Mouse (Mus musculus) 416B (cell line): ENCODE results near the gene Lmcd1.

Experiments
- DNase-seq: peaks from one replicate; pipeline ENCODE4 v3.0.0; 2011; ENCODE audit warnings: low read depth

Lmcd1 gene

GRCm38 (mm10) chr6:112287671-112288070 is 14.1 kb downstream of the Lmcd1 start:
- DNase-seq: no peak

DNA sequence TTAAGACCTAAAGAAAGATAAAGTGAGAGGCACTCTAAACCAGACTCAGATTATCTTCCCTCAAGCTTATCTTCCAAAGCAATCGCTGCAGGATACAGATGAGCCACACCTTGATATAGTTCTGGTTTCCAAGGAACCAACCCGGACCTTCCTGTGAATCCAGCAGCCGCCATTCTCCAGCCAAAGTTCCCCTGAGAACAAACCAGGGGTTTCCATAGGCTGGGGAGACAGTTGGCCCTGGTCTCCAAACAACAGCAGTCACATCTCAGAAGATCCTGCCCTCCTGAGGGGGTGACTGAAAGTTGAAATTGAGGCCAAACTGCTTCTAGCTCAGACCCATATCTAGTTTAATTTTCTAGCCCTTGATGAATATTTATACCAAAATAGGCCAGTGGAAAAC is 14.7 kb downstream of the Lmcd1 start:
- DNase-seq: no peak

- DNase-seq: no peak
Observed at GRCm38 (mm10) chr6:112291146-112291545, 17.6 kb downstream of the Lmcd1 start.

DNA sequence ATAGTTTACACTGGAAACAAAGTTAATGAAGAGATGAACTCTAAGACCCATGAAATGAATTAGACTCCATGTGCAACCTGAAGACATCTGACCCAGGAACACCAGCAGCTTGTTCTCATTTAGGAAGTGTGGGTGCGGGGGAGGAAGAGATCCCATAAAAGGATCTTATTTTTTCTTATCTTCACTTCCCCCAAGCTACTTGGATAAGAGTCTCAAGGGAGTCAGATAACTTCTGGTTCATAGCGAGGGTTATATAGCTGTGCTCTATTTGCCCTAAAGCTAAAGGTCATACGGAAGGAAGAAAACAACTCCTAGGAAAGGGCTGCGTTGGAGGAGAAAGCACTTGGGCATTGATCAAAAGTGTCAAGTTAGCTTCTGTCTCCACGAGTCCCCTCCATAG is 19.8 kb downstream of the Lmcd1 start:
- no peak for DNase-seq

DNA sequence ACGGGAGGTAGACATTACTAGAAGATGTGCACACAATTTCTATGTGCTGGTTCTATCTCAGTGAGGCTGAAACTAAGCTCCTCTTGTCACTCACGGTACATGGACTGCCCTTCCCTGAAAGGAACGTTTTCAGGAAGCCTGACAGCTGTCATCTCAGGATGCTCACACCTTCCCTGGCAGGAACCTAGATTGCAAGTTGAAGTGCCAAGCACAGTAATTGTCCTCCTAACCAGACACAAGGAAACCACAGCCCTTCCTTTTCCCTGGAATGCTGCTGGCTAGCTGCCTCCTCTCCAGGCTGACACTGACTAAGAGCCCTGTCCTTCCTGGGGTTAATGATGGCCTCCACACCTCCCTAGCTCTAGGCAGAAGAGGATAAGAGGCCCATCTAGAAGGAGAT is 21.7 kb downstream of the Lmcd1 start:
- no peak for DNase-seq

DNA sequence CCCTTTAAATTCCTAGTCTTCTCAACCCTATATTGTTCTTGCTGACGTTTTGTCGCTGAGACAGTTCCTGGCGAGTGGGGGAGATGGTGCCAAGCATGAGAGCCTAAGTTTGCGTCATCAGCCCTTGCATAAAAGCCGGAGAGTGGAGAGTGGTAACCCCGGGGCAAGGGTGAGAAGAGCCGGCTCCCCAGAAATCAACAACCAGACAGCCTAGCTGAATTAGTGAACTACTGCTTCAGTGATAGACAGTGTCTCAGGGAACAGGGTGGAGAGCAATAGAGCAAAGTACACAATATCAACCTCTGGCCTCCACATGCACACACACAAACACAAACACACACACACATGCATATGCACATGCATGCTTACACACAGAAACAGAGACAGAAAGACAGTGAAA is 26.6 kb downstream of the Lmcd1 start:
- DNase-seq: no peak

DNA sequence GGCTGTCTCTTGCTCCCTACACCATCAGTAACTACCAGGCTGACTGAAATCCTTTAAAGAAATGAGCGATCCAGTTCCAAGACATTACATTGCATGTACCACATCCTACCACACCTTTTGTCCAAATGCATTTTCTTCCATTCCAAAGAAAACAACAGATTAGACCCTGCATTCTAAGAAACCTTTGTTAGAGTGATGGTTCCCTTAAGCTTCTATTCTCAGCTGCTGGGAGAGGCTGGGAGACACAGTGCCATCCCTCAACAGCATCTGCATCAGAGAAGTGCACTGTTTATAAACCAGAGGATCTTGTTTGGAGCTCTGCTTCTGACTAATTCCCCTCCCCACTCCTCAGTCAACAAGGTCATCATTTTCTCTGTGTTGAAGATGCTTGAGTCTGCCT is 27.1 kb downstream of the Lmcd1 start:
- no peak for DNase-seq

- no peak for DNase-seq
Observed at GRCm38 (mm10) chr6:112302248-112302647, 28.7 kb downstream of the Lmcd1 start.

DNA sequence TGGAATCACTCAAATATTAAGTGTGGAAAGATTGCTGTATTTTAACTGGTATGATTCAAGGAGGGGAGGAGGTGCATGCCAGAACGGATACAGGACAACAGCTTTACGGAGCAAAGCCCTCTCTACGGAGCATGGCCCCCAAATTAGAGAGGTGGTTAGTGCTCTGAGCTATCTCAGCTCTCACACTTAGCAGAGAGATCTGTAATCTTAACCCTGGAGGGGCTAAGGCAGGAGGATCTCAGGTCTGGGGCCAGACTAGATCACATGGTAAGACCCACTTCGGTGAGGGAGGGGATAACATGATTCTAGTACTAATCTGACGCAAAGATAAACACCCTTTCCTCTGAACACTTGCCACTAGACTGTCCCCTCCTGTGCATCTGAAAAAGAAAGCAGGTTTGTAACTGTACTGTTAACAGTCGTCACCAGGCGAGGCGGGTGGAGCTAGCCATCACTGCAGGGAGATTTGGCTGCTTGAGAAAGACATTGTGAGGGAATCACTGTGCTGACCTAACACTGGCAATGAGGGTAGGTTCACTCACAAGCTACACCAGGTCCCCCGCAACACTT is 29.3 kb downstream of the Lmcd1 start:
- no peak for DNase-seq

DNA sequence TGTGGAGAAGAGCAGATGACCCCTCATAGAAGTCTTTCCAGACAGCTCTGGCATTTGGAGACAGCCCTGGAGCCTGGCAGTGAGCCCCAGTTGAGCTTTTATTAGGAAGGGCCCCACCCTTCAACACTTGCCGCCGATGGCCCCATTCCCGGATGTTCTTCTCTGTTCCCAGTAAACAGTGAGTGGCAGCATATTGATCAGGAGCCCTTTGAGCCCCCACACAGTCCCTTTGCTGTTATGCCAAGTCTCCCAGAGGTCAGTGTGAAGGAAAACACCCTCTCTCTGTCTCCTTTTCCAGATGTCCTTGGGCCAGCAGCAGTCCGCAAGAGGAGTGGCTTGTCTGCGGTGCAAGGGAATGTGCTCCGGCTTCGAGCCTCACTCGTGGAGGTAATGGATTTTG is 31.2 kb downstream of the Lmcd1 start:
- no peak for DNase-seq

GRCm38 (mm10) chr6:112309330-112309938 is 35.9 kb downstream of the Lmcd1 start:
- DNase-seq: no peak

DNA sequence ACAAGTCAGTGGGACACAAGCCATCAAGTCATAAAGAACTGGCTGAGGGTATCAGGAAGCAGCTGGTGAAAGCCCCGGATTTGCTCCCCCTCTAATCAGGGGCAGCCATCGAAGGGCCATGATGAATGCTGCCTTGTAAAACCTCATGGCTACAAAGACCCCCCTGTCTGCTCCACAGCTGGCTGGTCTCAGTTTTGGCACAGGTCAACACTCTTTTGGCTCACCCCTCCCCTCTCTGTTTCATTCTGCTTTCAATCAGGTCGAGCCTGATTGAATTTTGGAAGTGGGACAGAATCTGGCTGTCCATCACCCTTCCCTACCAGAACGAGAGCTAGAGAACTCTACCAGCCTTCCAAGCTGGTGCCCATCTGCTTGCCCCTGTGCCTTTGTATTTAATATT is 37.8 kb downstream of the Lmcd1 start:
- no peak for DNase-seq

DNA sequence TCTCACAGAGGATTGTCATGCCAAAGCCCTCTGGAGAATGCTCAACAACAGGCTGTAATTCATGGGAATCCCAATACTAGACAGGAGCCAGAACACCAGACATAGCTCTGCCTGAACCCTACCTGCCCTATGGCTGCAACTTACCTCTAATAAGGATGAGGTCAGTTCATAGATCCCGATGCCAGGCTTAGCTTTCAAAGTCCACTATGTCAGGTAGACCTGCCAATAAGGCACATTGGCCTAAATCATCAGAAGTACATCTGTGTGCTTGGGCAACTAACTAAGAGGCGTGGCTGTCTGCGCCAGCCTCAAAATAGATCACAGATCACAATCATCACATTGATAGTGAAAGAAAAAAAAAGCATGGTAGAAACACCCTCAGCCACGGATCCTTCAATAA is 45.9 kb downstream of the Lmcd1 start:
- no peak for DNase-seq

GRCm38 (mm10) chr6:112320679-112321078 is 47.1 kb downstream of the Lmcd1 start:
- DNase-seq: no peak

DNA sequence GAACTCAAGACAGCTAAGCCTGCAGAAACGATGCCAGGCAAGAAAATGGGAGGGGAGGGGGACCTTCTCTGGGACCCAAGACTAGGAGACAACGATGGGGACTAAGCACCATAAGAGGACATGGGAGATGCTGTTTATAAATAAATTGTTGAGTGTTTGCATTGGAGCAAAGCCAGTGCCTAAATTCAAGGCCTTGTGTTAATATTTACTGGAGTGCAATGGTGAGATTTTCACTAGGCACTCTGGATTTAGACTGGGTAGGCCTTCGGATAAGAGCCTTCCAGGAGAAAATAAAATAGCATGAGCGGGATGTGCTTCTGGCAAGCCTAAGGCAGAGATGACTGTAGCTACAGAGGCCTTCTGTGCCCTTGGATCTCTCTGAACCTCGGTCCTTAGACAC is 49.4 kb downstream of the Lmcd1 start:
- no peak for DNase-seq

DNA sequence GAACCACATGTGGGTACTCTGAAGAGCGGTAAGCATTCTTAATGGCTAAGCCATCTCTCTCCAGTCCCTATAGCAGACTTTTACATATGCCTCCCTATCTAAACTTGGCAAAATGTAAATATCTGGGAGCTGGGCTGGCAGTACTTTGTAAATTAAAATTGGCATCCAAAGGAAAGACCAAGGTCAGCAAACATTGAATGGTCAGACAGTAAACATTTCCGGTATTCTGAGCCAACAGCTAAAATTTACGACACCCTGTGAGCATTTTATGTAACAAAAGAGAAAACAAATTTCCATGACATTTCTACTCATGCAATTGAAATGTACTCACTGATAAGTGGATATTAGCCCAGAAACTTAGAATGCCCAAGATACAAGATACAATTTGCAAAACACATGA is 51.7 kb downstream of the Lmcd1 start:
- no peak for DNase-seq

GRCm38 (mm10) chr6:112327793-112328192 is 54.2 kb downstream of the Lmcd1 start:
- DNase-seq: no peak

- DNase-seq: no peak
Observed at GRCm38 (mm10) chr6:112330520-112331222, 57.1 kb downstream of the Lmcd1 start.

GRCm38 (mm10) chr6:112331223-112331598 is 57.7 kb downstream of the Lmcd1 start:
- DNase-seq: no peak

DNA sequence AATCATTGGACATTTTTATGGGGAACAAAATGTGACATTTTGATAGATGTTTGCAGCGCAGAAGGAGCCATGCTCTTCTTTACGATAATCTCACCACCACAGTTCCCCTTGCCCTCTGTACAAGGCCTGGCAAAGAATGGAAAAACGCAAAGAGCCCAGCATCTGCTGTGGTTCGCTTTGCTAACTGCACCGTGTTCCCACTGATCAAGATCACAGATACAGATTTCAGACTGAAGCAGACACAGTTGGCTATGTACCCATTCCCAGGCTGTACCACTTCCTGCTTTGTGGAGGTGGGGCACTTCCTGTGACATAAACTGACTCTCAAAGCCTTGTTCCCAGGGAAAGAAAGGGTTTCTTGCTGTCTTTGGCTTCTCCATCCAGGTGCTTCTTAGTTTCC is 60.4 kb downstream of the Lmcd1 start:
- DNase-seq: peak; percentile 11

DNA sequence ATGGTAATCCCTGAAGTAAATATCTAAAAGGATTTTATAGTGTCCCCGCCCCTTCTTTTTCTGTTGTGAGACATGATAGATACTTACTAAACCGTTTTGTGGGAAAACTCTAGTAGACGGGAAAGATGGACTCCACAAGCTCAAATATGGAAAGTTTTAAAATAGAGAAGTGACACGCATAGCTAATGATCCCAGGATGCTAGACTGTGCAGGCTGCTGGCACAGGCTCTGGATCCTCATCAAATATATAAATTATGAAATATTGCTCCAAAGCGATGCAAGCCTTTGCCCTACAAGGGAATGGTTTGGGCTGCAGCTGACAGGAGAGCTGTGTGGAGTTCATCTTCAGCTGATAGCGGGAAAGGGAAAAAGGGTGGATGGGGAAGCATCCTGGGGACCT is 64.1 kb downstream of the Lmcd1 start:
- DNase-seq: no peak

GRCm38 (mm10) chr6:112339016-112339415 is 65.5 kb downstream of the Lmcd1 start:
- no peak for DNase-seq

- no peak for DNase-seq
Observed at GRCm38 (mm10) chr6:112350452-112350851, 76.9 kb downstream of the Lmcd1 start.

- no peak for DNase-seq
Observed at GRCm38 (mm10) chr6:112359341-112359740, 85.8 kb downstream of the Lmcd1 start.
